Mouse (Mus musculus) naive thymus-derived CD4-positive, alpha-beta T cell, adult 5 months (primary cell): ENCODE results near the gene Nppb. TPM values are rescaled to one million over a fixed set of nuclear protein-coding genes. Genes with fewer than 3 reads are reported as not detected.

Experiments used
- polyA plus RNA-seq: library from polyadenylated mRNA; unstranded; fragments of 100-300 nt; shearing (Covaris generic); gene quantifications from one replicate; pipeline ENCODE4 v1.2.1, GENCODE M21; 2017

The Nppb gene
- not detected for polyA plus RNA-seq

GRCm38 (mm10) chr4:147985205-147986132 lies at the start of gene Nppb:
Gene Nppb, plus strand, starts transcription at chr4:147985788.

GRCm38 (mm10) chr4:147936331-147936954 lies 49.1 kb upstream of the Nppb start, which contains the start of gene Plod1:
Gene Plod1, minus strand, starts transcription at chr4:147936767.

GRCm38 (mm10) chr4:147940576-147941044 lies 45.0 kb upstream of the Nppb start, which contains the start of gene 2510039O18Rik:
Gene 2510039O18Rik, plus strand, starts transcription at chr4:147940895.

GRCm38 (mm10) chr4:148000202-148000772 lies 14.7 kb downstream of the Nppb start, which contains the start of gene Nppa:
Gene Nppa, plus strand, starts transcription at chr4:148000722.

Other genes starting within 250 kb of the Nppb start
- gene Zfp984, start 176.0 kb upstream of the Nppb start, polyA plus RNA-seq: 10.3 TPM
- gene Zfp933, start 137.4 kb upstream of the Nppb start, polyA plus RNA-seq: 2.2 TPM
- 86.4 TPM for gene Miip, start 117.0 kb upstream of the Nppb start, polyA plus RNA-seq
- 4.1 TPM for gene Fv1, start 116.8 kb upstream of the Nppb start, polyA plus RNA-seq
- 34.7 TPM for gene Mfn2, start 81.1 kb upstream of the Nppb start, polyA plus RNA-seq
- 8.2 TPM for gene Plod1, start 49.0 kb upstream of the Nppb start, polyA plus RNA-seq
- gene 2510039O18Rik, start 44.9 kb upstream of the Nppb start, polyA plus RNA-seq: 92.5 TPM
- gene Nppa, start 14.9 kb downstream of the Nppb start, polyA plus RNA-seq: not detected
- 12.6 TPM for gene Clcn6, start 53.0 kb downstream of the Nppb start, polyA plus RNA-seq
- 24.7 TPM for gene Mthfr, start 53.3 kb downstream of the Nppb start, polyA plus RNA-seq
- 13.5 TPM for gene Agtrap, start 102.2 kb downstream of the Nppb start, polyA plus RNA-seq
- 38.1 TPM for gene Mad2l2, start 144.6 kb downstream of the Nppb start, polyA plus RNA-seq
- not detected for gene Draxin, start 144.9 kb downstream of the Nppb start, polyA plus RNA-seq
- gene Fbxo6, start 166.4 kb downstream of the Nppb start, polyA plus RNA-seq: 18.9 TPM
- 2.4 TPM for gene Fbxo44, start 174.7 kb downstream of the Nppb start, polyA plus RNA-seq
- gene Fbxo2, start 174.8 kb downstream of the Nppb start, polyA plus RNA-seq: not detected